Mouse (Mus musculus): ENCODE results near the gene Nfatc3.
A peak's percentile ranks its signal among the peaks of the same experiment; 100 is the strongest.

The Nfatc3 gene

DNA sequence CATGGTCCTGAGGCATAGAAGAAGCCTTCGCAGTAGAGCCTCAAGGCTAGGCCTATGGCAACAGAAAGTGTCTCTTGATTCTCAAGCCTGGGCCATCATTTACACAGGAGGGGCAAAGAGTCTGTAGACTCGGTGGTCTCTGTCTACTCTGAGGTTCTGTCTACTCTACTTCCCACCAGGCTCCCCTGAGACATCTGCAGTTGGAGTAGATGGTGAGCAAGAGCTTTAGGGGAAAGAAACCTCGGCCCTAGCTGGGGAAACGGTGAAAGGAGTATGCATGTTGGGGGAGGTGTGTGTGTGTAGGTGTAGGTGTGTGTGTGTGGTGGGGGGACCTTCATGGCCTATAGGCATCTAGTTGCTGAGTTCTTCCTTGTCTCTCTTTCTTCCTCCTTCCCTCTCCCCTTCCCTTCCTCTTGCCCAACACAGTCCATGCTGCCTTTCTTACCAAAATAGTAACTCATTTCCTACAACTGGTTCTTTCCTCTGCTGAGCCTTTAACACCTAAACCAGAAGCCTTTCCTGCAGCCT is 2.1 kb upstream of the Nfatc3 start:
- no peak for DNase-seq (ENCODE audit: low spot score in 2 of 2)

GRCm38 (mm10) chr8:106059613-106060371 is 1.2 kb downstream of the Nfatc3 start:
- peak in 1 of 2 experiments; percentile 56 for DNase-seq (ENCODE audit: low spot score in 2 of 2)

DNA sequence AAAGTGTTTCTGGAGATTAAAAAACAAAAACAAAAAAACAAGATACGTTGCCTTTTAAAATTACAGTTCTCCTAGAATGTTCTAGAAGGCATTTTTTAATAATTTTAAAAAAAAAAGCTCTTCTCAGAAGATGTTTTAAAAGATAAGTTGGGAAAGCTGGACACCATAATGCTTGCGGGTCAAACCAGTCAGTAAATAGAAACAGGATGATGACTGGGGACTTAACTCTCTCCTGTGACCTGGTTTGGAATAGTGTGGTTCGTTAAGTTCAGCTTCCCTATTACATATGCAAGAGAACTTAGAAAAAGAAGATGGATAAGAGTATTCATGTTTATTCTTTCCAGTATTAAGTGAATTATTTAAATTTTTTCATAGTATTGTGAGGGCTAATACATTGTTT is 1.9 kb downstream of the Nfatc3 start:
- DNase-seq (ENCODE audit: low spot score in 2 of 2): no peak

- no peak for DNase-seq (ENCODE audit: low spot score in 2 of 2)
Observed at GRCm38 (mm10) chr8:106061686-106062085, 3.0 kb downstream of the Nfatc3 start.

DNA sequence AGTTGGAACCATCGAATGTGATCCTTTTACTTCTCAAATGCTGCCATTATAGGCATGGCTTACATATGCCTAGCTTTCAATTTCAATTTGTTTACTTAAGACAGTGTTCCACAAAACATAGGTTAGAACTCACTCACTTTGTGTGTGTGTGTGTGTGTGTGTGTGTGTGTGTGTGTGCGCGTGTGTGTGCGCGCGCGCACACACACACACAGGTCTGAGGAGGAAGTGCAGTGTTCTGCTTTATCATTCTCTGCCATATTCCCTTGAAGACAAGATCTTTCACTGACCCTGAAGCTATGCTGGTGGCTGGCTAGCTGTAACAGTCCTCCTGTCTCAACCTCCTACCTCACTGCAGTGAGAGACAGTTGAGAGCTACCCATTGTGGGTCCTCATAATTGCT is 4.4 kb downstream of the Nfatc3 start:
- no peak for DNase-seq (ENCODE audit: low spot score in 2 of 2)

- no peak for DNase-seq (ENCODE audit: low spot score in 2 of 2)
Observed at GRCm38 (mm10) chr8:106066721-106067120, 8.1 kb downstream of the Nfatc3 start.

- no peak for DNase-seq (ENCODE audit: low spot score in 2 of 2)
Observed at GRCm38 (mm10) chr8:106069565-106069964, 10.9 kb downstream of the Nfatc3 start.

- no peak for DNase-seq (ENCODE audit: low spot score in 2 of 2)
Observed at GRCm38 (mm10) chr8:106072113-106072512, 13.5 kb downstream of the Nfatc3 start.

GRCm38 (mm10) chr8:106074236-106074635 is 15.6 kb downstream of the Nfatc3 start:
- DNase-seq (ENCODE audit: low spot score in 2 of 2): no peak

GRCm38 (mm10) chr8:106074659-106075058 is 16.0 kb downstream of the Nfatc3 start:
- DNase-seq (ENCODE audit: low spot score in 2 of 2): no peak

GRCm38 (mm10) chr8:106075161-106075862 is 16.7 kb downstream of the Nfatc3 start:
- no peak for DNase-seq (ENCODE audit: low spot score in 2 of 2)

GRCm38 (mm10) chr8:106075863-106076174 is 17.2 kb downstream of the Nfatc3 start:
- DNase-seq (ENCODE audit: low spot score in 2 of 2): no peak

- DNase-seq (ENCODE audit: low spot score in 2 of 2): peak in 1 of 2 experiments; percentile 57
Observed at GRCm38 (mm10) chr8:106076612-106077011, 18.0 kb downstream of the Nfatc3 start.

DNA sequence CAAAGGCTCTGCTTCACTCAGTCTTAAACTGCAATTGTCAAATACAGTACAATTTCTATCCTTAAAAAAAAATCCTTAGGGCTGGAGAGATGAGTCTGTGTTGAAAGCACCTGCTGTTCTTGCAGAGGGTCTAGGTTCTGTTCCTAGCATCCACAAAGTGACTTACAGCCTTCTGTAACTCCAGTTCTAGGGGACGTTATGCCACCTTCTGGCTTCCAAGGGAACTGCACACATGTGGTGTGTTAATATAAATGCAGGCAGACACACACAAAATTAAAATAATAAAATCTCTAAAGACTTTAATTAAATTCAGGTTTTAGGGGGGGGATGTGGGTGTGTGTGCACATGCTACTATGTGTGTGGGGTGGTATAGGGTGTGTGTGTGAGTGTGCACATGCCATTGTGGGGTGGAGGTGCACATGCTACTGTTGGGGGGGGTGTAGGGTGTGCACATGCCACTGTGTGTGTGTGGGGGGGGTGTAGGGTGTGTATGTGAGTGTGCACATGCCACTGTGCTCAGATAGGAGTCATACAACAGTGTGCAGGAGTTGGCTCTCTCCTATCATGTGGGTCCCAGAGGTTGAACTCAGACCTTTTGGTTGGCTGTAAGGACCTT is 18.9 kb downstream of the Nfatc3 start:
- no peak for DNase-seq (ENCODE audit: low spot score in 2 of 2)

- no peak for DNase-seq (ENCODE audit: low spot score in 2 of 2)
Observed at GRCm38 (mm10) chr8:106102321-106102720, 43.7 kb downstream of the Nfatc3 start.

DNA sequence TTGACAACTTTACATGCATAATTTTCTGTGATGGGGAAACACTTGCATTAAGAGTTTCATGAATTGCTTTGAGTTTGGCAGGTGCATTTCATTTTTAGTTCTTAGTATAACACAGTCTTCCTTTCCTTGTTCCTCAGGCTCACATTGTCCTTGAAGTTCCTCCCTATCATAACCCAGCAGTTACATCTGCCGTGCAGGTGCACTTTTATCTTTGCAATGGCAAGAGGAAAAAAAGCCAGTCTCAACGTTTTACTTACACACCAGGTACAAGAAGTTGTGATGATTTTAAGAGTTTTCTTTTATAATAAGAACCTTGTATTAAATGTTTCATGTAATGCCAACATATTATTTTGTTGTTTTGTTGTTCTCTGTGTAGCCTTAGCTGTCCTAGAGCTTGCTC is 45.2 kb downstream of the Nfatc3 start:
- DNase-seq (ENCODE audit: low spot score in 2 of 2): peak; percentile 69 to 77

- DNase-seq (ENCODE audit: low spot score in 2 of 2): no peak
Observed at GRCm38 (mm10) chr8:106106193-106106592, 47.6 kb downstream of the Nfatc3 start.

DNA sequence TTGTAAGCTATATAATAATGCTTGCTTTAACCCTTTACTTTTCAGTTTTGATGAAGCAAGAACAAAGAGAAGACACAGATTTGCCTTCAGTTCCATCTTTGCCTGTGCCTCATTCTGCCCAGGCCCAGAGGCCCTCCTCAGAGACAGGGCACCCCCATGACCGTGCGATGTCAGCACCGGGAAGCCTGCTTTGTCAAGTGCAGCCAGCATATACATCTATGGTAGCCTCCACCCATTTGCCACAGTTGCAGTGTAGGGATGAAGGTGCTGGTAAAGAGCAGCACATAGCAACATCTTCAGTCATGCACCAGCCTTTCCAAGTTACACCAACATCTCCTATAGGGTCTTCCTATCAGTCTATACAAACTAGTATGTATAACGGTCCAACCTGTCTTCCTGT is 49.4 kb downstream of the Nfatc3 start:
- peak in 1 of 2 experiments; percentile 68 for DNase-seq (ENCODE audit: low spot score in 2 of 2)

DNA sequence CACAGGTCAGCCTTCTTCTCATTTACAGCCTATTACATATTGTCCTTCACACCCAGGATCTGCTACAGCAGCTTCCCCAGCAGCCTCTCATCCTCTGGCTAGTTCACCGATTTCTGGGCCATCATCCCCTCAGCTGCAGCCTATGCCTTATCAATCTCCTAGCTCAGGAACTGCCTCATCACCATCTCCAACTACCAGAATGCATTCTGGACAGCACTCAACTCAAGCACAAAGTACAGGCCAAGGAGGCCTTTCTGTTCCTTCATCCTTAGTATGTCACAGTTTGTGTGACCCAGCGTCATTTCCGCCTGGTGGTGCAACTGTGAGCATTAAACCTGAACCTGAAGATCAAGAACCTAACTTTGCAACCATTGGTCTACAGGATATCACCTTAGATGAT is 50.1 kb downstream of the Nfatc3 start:
- DNase-seq (ENCODE audit: low spot score in 2 of 2): peak in 1 of 2 experiments; percentile 52

DNA sequence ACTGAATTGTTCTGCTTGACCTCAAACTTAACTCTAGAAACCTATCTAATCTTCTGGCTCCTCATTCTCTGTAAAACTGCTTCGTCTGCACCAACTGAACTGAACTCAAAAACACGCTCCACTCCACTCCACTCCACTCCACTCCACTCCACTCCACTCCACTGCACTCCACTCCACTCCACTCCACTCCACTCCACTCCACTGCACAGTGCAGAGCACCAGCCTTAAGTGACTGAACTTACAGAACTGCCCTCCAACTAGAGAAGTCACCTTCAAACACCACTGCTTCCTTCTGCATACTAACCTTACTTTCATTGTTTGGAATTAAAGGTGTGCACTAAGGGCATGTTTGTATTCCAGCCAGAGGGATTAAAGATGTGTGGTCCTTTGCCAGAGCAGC is 53.4 kb downstream of the Nfatc3 start:
- DNase-seq (ENCODE audit: low spot score in 2 of 2): no peak

DNA sequence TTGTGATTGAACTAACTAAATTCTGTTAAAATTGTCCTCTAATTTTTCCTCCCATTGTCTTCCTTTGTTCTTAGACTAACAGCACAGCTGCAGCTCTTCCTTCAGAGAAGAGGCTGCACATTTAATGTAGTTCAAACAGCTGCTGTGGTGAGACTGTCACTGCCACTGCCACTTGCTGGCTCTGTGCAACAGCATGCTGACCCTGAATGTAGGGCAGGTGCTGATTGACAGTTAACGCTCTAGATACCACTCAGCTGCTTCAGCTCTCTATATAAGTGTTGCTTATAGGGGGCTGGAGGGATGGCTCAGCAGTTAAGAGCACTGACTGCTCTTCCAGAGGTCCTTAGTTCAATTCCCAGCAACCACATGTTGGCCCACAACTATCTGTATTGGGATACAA is 53.9 kb downstream of the Nfatc3 start:
- peak; percentile 74 to 86 for DNase-seq (ENCODE audit: low spot score in 2 of 2)

DNA sequence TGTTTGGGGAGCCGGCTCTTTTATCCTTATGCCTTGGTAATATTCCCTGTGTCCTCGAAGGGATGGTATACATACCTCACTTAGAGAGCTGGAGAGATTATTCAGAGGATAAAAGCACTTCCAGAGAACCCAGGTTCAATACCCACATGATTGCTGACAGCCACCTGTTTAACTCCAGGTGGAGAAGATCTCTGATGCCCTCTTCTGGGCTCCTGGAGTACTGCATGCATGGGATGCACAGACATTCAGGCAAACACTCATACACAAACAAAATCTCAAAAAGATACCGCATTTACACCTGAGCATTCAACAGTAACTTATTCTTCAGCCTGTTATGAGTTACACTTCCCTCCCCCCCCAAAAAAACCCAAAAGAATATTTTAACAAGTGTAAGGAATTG is 57.3 kb downstream of the Nfatc3 start:
- peak; percentile 82 to 89 for DNase-seq (ENCODE audit: low spot score in 2 of 2)

DNA sequence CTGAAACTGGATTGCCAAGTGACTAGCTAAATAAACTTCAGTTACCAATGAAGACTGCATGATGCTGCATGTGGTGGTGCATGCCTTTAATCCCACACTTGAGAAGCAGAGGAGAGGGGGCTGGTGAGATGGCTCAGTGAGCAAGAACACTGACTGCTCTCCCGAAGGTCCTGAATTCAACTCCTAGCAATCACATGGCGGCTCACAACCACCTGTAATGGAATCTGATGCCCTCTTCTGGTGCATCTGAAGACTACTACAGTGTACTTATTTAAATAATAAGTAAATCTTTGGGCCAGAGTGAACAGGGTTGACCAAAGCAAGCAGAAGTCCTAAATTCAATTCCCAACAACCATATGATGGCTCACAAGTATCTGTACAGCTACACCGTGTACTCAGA is 64.8 kb downstream of the Nfatc3 start:
- no peak for DNase-seq (ENCODE audit: low spot score in 2 of 2)
